Mouse (Mus musculus) adrenal gland, adult 18-20 months (tissue): ENCODE results near the gene Kremen1. TPM values are rescaled to one million over a fixed set of nuclear protein-coding genes. Genes with fewer than 3 reads are reported as not detected.
A peak's percentile ranks its signal among the peaks of the same experiment; 100 is the strongest.

Source experiments
- DNase-seq, 2 experiments: peaks; one replicate each; pipeline ENCODE4 v3.0.0; 2021 to 2022; ENCODE audit warnings: low spot score in 2 of 2
- total RNA-seq, 2 experiments: library from RNA; stranded (reverse); gene quantifications; 1 replicate in 1 of 2; 2 replicates in 1 of 2; pipeline ENCODE4 v1.2.3; 2021

The Kremen1 gene
- total RNA-seq, 2 experiments from 2014 or later = 17.2 to 19.1 TPM

GRCm38 (mm10) chr11:5179391-5179790 is 82.0 kb downstream of the Kremen1 start:
- no peak for DNase-seq

GRCm38 (mm10) chr11:5177171-5177570 is 84.2 kb downstream of the Kremen1 start:
- DNase-seq = no peak

- DNase-seq = no peak
Observed at GRCm38 (mm10) chr11:5176685-5177084, 84.7 kb downstream of the Kremen1 start.

- DNase-seq = no peak
Observed at GRCm38 (mm10) chr11:5175866-5176265, 85.5 kb downstream of the Kremen1 start.

GRCm38 (mm10) chr11:5175141-5175540 is 86.2 kb downstream of the Kremen1 start:
- DNase-seq = no peak

GRCm38 (mm10) chr11:5172861-5173260 is 88.5 kb downstream of the Kremen1 start:
- DNase-seq = no peak

GRCm38 (mm10) chr11:5167311-5167710 is 94.0 kb downstream of the Kremen1 start:
- no peak for DNase-seq

GRCm38 (mm10) chr11:5165471-5165916 is 95.9 kb downstream of the Kremen1 start:
- DNase-seq = no peak

- no peak for DNase-seq
Observed at GRCm38 (mm10) chr11:5164310-5164709, 97.0 kb downstream of the Kremen1 start.

GRCm38 (mm10) chr11:5163421-5163820 is 97.9 kb downstream of the Kremen1 start:
- no peak for DNase-seq

- DNase-seq = peak in 1 of 2 experiments; percentile 38
Observed at GRCm38 (mm10) chr11:5160722-5161485, 100.5 kb downstream of the Kremen1 start.

- no peak for DNase-seq
Observed at GRCm38 (mm10) chr11:5158056-5158455, 103.3 kb downstream of the Kremen1 start.

- DNase-seq = no peak
Observed at GRCm38 (mm10) chr11:5154961-5155805, 106.2 kb downstream of the Kremen1 start.

- no peak for DNase-seq
Observed at GRCm38 (mm10) chr11:5151680-5152337, 109.5 kb downstream of the Kremen1 start, which contains the start of gene Emid1. Emid1 (minus strand) TSS chr11:5152257.

GRCm38 (mm10) chr11:5151247-5151630 is 110.1 kb downstream of the Kremen1 start:
- no peak for DNase-seq

GRCm38 (mm10) chr11:5150416-5151246 is 110.7 kb downstream of the Kremen1 start:
- no peak for DNase-seq

- DNase-seq = no peak
Observed at GRCm38 (mm10) chr11:5149955-5150354, 111.4 kb downstream of the Kremen1 start.

- DNase-seq = no peak
Observed at GRCm38 (mm10) chr11:5149249-5149648, 112.1 kb downstream of the Kremen1 start.

- no peak for DNase-seq
Observed at GRCm38 (mm10) chr11:5145600-5145999, 115.8 kb downstream of the Kremen1 start.

- DNase-seq = no peak
Observed at GRCm38 (mm10) chr11:5141965-5142364, 119.4 kb downstream of the Kremen1 start.
